Mouse (Mus musculus): ENCODE data around the gene Tmeff1.

DNA sequence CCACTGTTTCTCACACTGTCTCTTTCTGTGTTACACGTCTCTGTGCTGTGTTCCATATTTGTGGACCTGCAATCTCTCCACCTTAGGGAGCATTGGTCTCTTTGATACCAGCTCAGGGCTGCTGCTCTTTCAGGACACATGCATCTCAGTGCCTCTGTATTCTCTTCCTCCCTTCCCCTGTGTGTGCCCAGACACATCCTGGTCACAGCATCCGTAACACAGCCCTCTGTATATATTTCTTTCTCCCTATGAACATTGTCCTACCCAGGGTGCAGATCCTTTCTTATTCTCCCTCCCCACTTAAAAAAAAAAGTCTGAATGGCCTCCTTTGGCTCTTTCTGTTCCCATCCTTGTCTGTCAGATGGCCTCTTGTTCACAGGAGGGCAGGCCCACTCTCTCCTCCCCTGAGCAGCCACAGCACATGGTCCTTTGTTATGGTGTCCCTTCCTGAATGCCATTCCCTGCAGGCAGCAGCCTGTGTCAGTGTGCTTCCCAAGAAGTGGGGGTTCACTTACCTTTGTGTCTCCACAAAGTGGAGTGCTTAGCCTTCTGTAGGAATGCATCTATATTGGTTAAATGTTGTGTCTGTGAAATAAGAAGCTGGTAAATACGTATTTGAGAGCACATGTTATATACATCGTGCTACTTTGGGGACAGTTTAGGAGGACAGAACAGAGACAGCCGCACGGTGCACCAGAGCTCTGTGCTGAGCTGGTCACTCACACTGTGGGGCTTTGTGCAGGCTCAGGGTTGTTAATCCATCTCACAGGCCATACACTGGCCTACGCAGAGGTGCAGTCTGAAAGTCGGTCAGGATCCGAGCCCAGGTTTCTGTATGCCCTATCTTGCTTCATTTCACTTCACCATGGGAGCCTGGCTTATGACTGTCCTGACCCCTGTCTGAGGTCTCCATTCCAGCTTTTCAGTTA, 38.1 kb upstream of the Tmeff1 start:
- TF ChIP-seq CHD2 (IDR thresholded peaks at IDR 0.05; ENCODE audit: low read depth, low read length) (no peak), ZC3H11A (IDR thresholded peaks at IDR 0.05; ENCODE audit: borderline replicate concordance, low read depth, low read length) (no peak)
